Mouse (Mus musculus): ENCODE measurements around the gene Dars2. TPM values are rescaled to one million over a fixed set of nuclear protein-coding genes. Genes with fewer than 3 reads are reported as not detected.

Gene Dars2
- total and polyA plus RNA-seq, 3 experiments, result 46.2 to 64.7 (median 55.3) TPM

GRCm38 (mm10) chr1:161035281-161035785, 35.1 kb downstream of the Dars2 start (continued):
- TF ChIP-seq NRF1 (IDR thresholded peaks at IDR 0.05; ENCODE audit: low read depth, low read length), result no peak; the same call in 1 of the 2 replicates
- no peak for TF ChIP-seq MEF2A (IDR thresholded peaks at IDR 0.05; ENCODE audit: borderline replicate concordance, low read depth, low read length)
- no peak for TF ChIP-seq EP300 (IDR thresholded peaks at IDR 0.05; ENCODE audit: low read length)
- no peak; the same call in 1 of the 2 replicates for TF ChIP-seq BHLHE40 (IDR thresholded peaks at IDR 0.05; ENCODE audit: low read depth, low read length)
- no peak for TF ChIP-seq MXI1 (IDR thresholded peaks at IDR 0.05; ENCODE audit: low read depth, low read length)
- peak; percentile 42; the same call in 1 of the 2 replicates for TF ChIP-seq CHD2 (IDR thresholded peaks at IDR 0.05; ENCODE audit: low read length)

- DNase-seq (ENCODE audit: extremely low read depth), result peak; percentile 98
- peaks cover 2 to 45% of the 10 kb centered on the region in 2 experiments; a peak in 3 of 4 replicates for H3K4me1 ChIP-seq (ENCODE audit: control insufficient read depth in 1 of 2, insufficient read depth in 2 of 2)
- no peaks in the 10 kb centered on the region for H3K9me3 ChIP-seq (replicated peaks; ENCODE audit: low read length)
- in situ Hi-C loops (cut with MboI; ENCODE audit: low pct_ligation_motif_present, low pct_unique_long_range_greater_than_20kb, low sequenced_read_pairs), result no loop called here
- H3K36me3 ChIP-seq (replicated peaks in 1 of 2; ENCODE audit: control insufficient read depth in 1 of 2, insufficient read depth in 1 of 2, low read length in 1 of 2), result peaks cover 44 to 62% of the 10 kb centered on the region in 2 experiments
- H3K79me2 ChIP-seq (replicated peaks; ENCODE audit: control insufficient read depth, extremely low read depth, insufficient read depth, poor library complexity, severe bottlenecking), result peaks cover 25% of the 10 kb centered on the region
- H3K9ac ChIP-seq (ENCODE audit: insufficient read depth, low read depth), result peak within 1 kb of the TSS; percentile 95
- H3K27me3 ChIP-seq (replicated peaks), result no peaks in the 10 kb centered on the region
- H3K4me2 ChIP-seq (ENCODE audit: insufficient read depth, low read depth, poor library complexity, severe bottlenecking), result peak within 1 kb of the TSS; percentile 97
- H3K4me3 ChIP-seq (replicated peaks in 1 of 3; ENCODE audit: low read depth in 2 of 3, low read length in 2 of 3, poor library complexity in 1 of 3), result peak within 1 kb of the TSS; percentile 66 to 95 (median 78)
- peak within 1 kb of the TSS; percentile 86 for H3K27ac ChIP-seq (ENCODE audit: insufficient read depth, low read depth)
- dilution Hi-C loops (cut with MboI; ENCODE audit: extremely low pct_ligation_motif_present, extremely low pct_unique_long_range_greater_than_20kb, low sequenced_read_pairs), result no loop called here
- 0 out of 2 replicates have a peak, but pooled peaks have one; percentile 12 for TF ChIP-seq MAX (IDR thresholded peaks at IDR 0.05; ENCODE audit: low read length)
- TF ChIP-seq SIN3A (IDR thresholded peaks at IDR 0.05; ENCODE audit: low read length), result peak; percentile 71
- peak; percentile 100 for TF ChIP-seq ZMIZ1 (IDR thresholded peaks at IDR 0.05; ENCODE audit: low read depth, low read length)
- TF ChIP-seq TCF12 (IDR thresholded peaks at IDR 0.05; ENCODE audit: low read depth, low read length), result peak; percentile 99
- no peak for TF ChIP-seq JUN (IDR thresholded peaks at IDR 0.05; ENCODE audit: insufficient read depth, low read depth, low read length)
- no peak for TF ChIP-seq CTCF (conservative IDR thresholded peaks at IDR 0.05 in 1 of 2, IDR thresholded peaks at IDR 0.05 in 1 of 2; ENCODE audit: low read depth in 2 of 2, low read length in 2 of 2)
- TF ChIP-seq RCOR1 (conservative IDR thresholded peaks at IDR 0.05; ENCODE audit: low read depth, low read length), result peak; percentile 37; the same call in 1 of the 2 replicates
- TF ChIP-seq E2F4 (IDR thresholded peaks at IDR 0.05; ENCODE audit: insufficient replicate concordance, low read depth, low read length), result no peak
- TF ChIP-seq SMC3 (IDR thresholded peaks at IDR 0.05; ENCODE audit: low read depth, low read length), result no peak
- no peak for TF ChIP-seq ZC3H11A (IDR thresholded peaks at IDR 0.05; ENCODE audit: low read depth, low read length)
- peak; percentile 85 for TF ChIP-seq CHD2 (IDR thresholded peaks at IDR 0.05; ENCODE audit: low read length)
- peak; percentile 61 for TF ChIP-seq IRF4 (IDR thresholded peaks at IDR 0.05; ENCODE audit: low read depth, low read length)
- no peak for TF ChIP-seq EP300 (IDR thresholded peaks at IDR 0.05; ENCODE audit: low read length)
- TF ChIP-seq USF2 (conservative IDR thresholded peaks at IDR 0.05; ENCODE audit: low read depth, low read length), result no peak
- TF ChIP-seq ZKSCAN1 (IDR thresholded peaks at IDR 0.05; ENCODE audit: borderline replicate concordance, low read depth, low read length), result no peak
- TF ChIP-seq MAZ (IDR thresholded peaks at IDR 0.05; ENCODE audit: low read depth, low read length), result peak; percentile 82; the same call in 1 of the 2 replicates
- TF ChIP-seq GABPA (IDR thresholded peaks at IDR 0.05; ENCODE audit: insufficient replicate concordance, low read depth, low read length), result no peak
- peak; percentile 100 for TF ChIP-seq POLR2A (IDR thresholded peaks at IDR 0.05; ENCODE audit: low read depth, low read length)
- TF ChIP-seq HCFC1 (IDR thresholded peaks at IDR 0.05; ENCODE audit: low read depth, low read length), result peak; percentile 69
- no peak for TF ChIP-seq UBTF (IDR thresholded peaks at IDR 0.05; ENCODE audit: low read depth, low read length)
- TF ChIP-seq ETS1 (conservative IDR thresholded peaks at IDR 0.05; ENCODE audit: low read depth, low read length), result no peak; the same call in 1 of the 2 replicates
- TF ChIP-seq BHLHE40 (IDR thresholded peaks at IDR 0.05; ENCODE audit: low read depth, low read length), result peak; percentile 32; the same call in 1 of the 2 replicates
- TF ChIP-seq ELF1 (IDR thresholded peaks at IDR 0.05; ENCODE audit: low read depth, low read length), result peak; percentile 83
- no peak for TF ChIP-seq USF1 (IDR thresholded peaks at IDR 0.05; ENCODE audit: low read depth, low read length)
- peak; percentile 99 for TF ChIP-seq TBP (conservative IDR thresholded peaks at IDR 0.05; ENCODE audit: low read depth, low read length)
- peak; percentile 55; the same call in 1 of the 2 replicates for TF ChIP-seq KAT2A (IDR thresholded peaks at IDR 0.05; ENCODE audit: insufficient replicate concordance, low read length)
- peak; percentile 99 for TF ChIP-seq POLR2AphosphoS2 (IDR thresholded peaks at IDR 0.05; ENCODE audit: low read depth, low read length)
- TF ChIP-seq MEF2A (IDR thresholded peaks at IDR 0.05; ENCODE audit: borderline replicate concordance, low read depth, low read length), result no peak
- TF ChIP-seq CHD1 (IDR thresholded peaks at IDR 0.05; ENCODE audit: low read depth, low read length), result no peak
- TF ChIP-seq PAX5 (IDR thresholded peaks at IDR 0.05; ENCODE audit: low read length), result no peak
- no peak for TF ChIP-seq JUND (conservative IDR thresholded peaks at IDR 0.05; ENCODE audit: low read depth, low read length)
- TF ChIP-seq MXI1 (IDR thresholded peaks at IDR 0.05; ENCODE audit: low read depth, low read length), result peak; percentile 71
- TF ChIP-seq MYC (IDR thresholded peaks at IDR 0.05; ENCODE audit: low read depth, low read length), result no peak
Observed at GRCm38 (mm10) chr1:161034435-161035280, 35.8 kb downstream of the Dars2 start, which contains the start of gene Zbtb37. Gene Zbtb37 (minus strand): TSS chr1:161034849.
